Mouse (Mus musculus): ENCODE measurements around the gene Kti12. TPM values are rescaled to one million over a fixed set of nuclear protein-coding genes. Genes with fewer than 3 reads are reported as not detected.

Kti12 gene
- polyA plus RNA-seq, 1 experiment from 2014 or later: 14.4 TPM

DNA sequence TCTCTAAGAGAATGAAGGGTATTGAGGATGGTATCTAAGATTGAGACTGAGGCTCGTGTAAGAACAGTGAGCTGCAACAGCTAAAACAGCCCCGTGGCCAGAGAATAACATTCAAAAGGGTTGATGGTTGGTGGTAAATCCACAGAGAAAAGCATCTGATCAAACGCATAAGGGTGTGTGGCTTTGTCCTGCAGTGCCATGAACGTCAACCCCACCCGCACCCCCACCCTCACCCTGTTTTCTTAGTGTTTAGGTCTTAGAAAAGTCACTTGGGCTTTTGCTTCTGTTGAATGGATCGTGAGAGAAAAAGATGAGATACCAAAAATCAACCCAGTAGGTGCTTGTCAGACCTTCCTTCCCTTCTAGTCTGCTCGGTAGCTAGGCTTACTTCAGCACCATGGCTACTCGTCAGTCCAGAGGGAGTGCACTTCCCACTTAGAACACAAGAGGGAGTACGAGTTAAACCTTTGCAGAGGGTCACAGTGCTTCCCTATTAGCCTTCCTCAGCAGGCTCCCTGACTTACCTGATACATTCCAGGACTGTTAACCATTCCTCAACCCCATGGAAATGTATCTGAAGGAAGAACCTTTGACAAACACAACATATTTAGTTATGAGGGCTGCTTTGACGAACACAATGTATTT lies 22.3 kb downstream of the Kti12 start:
- no peaks in the 10 kb centered on the region for H3K27me3 ChIP-seq
- ATAC-seq: no peak
- no peak for DNase-seq (ENCODE audit: low read depth, low spot score)
- in situ Hi-C loops (cut with MboI; ENCODE audit: low pct_unique_long_range_greater_than_20kb): loop anchor here (5.0 kb wide), 2 partner anchors 117 to 297 kb away; no protein-coding TSS in a partner anchor
- ChIA-PET POLR2A (no interaction called here), CTCF (interaction anchor here (1.2 to 1.9 kb wide), 2 partner anchors 18 to 107 kb away, joined by 3 to 7 read pairs; no protein-coding TSS in a partner anchor)
- TF ChIP-seq CTCF (IDR thresholded peaks at IDR 0.05): peak; percentile 43

DNA sequence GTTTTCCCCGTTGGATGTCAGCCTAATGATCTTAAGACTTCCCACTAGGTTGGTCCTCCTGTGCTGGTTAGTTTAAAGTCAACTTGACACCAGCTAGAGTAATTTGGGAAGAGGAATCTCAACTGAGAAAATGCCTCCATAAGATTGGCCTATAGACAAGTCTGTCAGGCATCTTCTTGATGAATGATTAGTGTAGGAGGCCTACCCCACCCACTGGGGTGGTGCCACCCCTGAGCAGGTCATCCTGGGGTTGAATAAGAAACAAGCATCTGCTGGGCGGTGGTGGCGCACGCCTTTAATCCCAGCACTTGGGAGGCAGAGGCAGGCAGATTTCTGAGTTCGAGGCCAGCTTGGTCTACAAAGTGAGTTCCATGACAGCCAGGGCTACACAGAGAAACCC lies 26.2 kb downstream of the Kti12 start:
- no peak for ATAC-seq
- H3K27me3 ChIP-seq: no peaks in the 10 kb centered on the region
- in situ Hi-C loops (cut with MboI; ENCODE audit: low pct_unique_long_range_greater_than_20kb): no loop called here
- CTCF ChIA-PET: interaction anchor here (1.5 kb wide), 1 partner anchor 103 kb away, joined by 4 read pairs; no protein-coding TSS in a partner anchor
- no peak for TF ChIP-seq CTCF (IDR thresholded peaks at IDR 0.05)
- DNase-seq (ENCODE audit: low read depth, low spot score): no peak
- POLR2A ChIA-PET: no interaction called here

DNA sequence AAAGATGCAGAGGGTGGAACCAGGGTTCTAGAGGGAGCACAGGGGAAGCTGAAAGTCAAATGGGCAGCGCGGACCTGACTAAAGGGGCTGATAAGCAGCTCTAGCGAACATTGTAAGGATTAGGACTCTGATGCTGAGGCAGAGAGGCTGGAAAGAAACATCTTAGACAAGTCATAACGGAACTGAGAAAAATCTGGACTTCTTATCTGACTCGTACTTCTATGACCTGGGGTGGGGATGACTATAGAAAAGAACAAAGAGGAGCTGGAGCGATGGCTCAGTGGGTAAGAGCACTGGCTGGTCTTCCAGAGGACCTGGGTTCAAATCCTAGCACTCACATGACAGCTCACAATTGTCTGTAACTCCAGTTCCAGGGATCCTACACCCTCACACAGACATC lies 30.3 kb downstream of the Kti12 start:
- no peak for ATAC-seq
- ChIA-PET POLR2A (no interaction called here), CTCF (interaction anchor here (1.7 kb wide), 1 partner anchor 63 kb away, joined by 3 read pairs; no protein-coding TSS in a partner anchor)
- H3K27me3 ChIP-seq: no peaks in the 10 kb centered on the region
- in situ Hi-C loops (cut with MboI; ENCODE audit: low pct_unique_long_range_greater_than_20kb): no loop called here
- TF ChIP-seq CTCF (IDR thresholded peaks at IDR 0.05): no peak
- no peak for DNase-seq (ENCODE audit: low read depth, low spot score)

DNA sequence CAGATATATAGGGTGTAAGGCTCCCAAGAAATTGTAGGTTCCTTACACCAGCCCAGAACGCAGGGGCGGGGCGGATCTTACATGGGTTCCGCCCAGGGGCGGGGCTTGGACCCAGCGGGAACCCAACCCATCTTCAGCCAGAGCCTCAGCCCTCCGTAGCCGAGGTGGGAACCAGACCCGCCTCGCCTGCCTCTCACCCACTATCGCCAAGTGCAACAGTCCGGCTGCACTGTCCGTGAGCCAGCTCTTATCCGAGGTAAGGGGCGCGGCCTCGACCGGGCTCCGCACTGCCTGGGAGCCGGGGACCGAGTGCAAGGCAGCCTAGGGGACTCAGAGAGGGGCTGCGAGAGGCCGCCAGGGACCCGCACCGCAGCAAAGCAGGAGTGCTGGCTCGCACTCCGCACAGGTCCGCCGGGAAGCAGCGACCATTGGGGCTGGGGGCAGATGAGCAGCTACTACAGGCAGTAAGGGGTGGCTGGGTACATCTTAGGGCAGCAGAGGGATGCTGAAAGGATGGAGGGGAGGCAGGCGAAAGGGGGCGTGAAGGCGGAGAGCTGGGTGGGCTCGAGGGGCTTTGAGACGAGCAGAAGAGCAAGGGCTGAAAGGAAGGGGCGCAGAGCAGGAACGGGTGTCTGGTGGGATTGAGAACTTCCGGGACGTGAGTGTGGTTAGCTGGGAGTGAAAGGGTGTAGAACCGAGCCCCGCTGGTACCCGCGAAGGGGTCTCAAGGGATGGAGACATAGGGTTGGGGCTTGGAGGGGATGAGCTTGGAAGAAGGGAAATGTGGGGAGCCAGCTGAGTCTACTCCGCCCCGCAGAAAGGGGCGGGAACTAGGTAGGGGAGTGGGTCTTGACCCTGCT lies 31.6 kb downstream of the Kti12 start, which contains the start of gene Rab3b:
Gene Rab3b (plus strand): TSS at position 101 of the 860 bp plus-strand sequence.
- POLR2A ChIA-PET: no interaction called here

DNA sequence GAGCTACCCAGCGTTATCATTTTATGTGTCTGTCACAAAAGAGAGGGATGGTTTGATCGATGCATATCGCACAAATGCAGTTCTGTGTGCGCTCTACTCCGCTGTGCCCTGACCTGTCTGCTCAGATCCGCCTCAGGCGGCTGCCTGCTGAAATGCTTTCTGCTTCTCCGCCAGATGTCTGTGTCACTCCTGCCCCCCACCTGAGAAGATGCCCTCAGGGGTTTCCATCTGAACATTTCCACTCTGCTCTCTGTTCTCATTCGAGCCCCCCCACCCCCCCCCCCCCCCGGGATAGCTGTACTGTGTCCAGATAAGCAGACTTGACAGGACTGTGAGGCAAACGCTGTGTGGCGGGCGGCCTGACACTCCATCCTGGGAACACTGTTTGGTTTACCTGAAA lies 36.2 kb downstream of the Kti12 start:
- DNase-seq (ENCODE audit: low read depth, low spot score) (no peak), ATAC-seq (no peak)
- H3K27me3 ChIP-seq: no peaks in the 10 kb centered on the region
- ChIA-PET POLR2A (no interaction called here), CTCF (no interaction called here)
- no peak for TF ChIP-seq CTCF (IDR thresholded peaks at IDR 0.05)
- in situ Hi-C loops (cut with MboI; ENCODE audit: low pct_unique_long_range_greater_than_20kb): no loop called here

More for the DNA sequence above, 31.6 kb downstream of the Kti12 start, which contains the start of gene Rab3b:
- no peak for ATAC-seq
- no peaks in the 10 kb centered on the region for H3K27me3 ChIP-seq
- no peak for DNase-seq (ENCODE audit: low read depth, low spot score)
- in situ Hi-C loops (cut with MboI; ENCODE audit: low pct_unique_long_range_greater_than_20kb): no loop called here
- no peak for TF ChIP-seq CTCF (IDR thresholded peaks at IDR 0.05)
- CTCF ChIA-PET: no interaction called here

DNA sequence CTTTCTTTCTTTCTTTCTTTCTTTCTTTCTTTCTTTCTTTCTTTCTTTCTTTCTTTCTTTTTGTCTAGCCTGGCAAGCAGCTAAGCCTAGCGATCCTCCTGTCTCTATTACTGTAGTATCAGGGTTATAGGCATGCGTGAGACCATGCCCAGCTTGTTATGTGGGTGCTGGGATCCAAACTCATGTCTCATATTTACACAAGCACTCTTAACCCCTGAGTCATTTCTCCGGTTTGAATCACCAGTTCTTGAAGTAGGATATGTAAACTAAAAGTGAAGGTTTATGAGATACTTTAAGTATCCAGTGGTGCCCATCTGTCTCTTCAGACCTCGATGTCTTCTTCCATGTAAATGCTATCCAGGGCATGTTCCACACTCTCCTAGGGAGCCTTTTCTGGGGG lies 39.9 kb downstream of the Kti12 start:
- ATAC-seq (no peak), DNase-seq (ENCODE audit: low read depth, low spot score) (no peak)
- in situ Hi-C loops (cut with MboI; ENCODE audit: low pct_unique_long_range_greater_than_20kb): no loop called here
- TF ChIP-seq CTCF (IDR thresholded peaks at IDR 0.05): no peak
- no peaks in the 10 kb centered on the region for H3K27me3 ChIP-seq
- CTCF ChIA-PET: interaction anchor here (0.9 to 1.3 kb wide), 2 partner anchors 10 to 18 kb away, joined by 3 read pairs; no protein-coding TSS in a partner anchor
- POLR2A ChIA-PET: no interaction called here

DNA sequence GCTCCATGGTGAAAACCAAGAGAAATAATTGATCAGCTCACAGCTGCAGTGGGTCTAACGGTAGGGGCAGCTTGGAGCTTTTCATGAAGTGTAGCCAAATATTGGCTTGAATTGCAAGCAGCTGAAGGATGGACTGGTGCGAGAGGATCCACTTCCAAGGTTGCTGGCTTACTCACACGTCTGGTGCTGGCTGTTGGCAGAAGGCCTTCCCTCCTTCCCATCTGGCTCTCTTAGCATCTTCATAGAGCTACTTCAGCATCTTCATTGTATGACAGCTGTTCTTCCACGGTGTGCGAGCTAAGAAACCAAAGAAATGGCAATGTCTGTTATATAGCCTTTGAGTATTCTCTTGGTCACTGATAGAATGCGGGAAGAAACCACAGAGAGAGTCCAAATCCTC lies 43.3 kb downstream of the Kti12 start:
- no peak for TF ChIP-seq CTCF (IDR thresholded peaks at IDR 0.05)
- DNase-seq (ENCODE audit: low read depth, low spot score) (no peak), ATAC-seq (no peak)
- POLR2A ChIA-PET: no interaction called here
- in situ Hi-C loops (cut with MboI; ENCODE audit: low pct_unique_long_range_greater_than_20kb): no loop called here
- CTCF ChIA-PET: no interaction called here
- no peaks in the 10 kb centered on the region for H3K27me3 ChIP-seq

Other genes with a start within 250 kb of the Kti12 start
- gene Cc2d1b, start 227.8 kb upstream of the Kti12 start, polyA plus RNA-seq (2021): 47.3 TPM
- 0.19 TPM for gene 3110021N24Rik, start 128.1 kb upstream of the Kti12 start, polyA plus RNA-seq (2021)
- 17.6 TPM for gene Zfyve9, start 67.0 kb upstream of the Kti12 start, polyA plus RNA-seq (2021)
- 95.5 TPM for gene Btf3l4, start 14.2 kb upstream of the Kti12 start, polyA plus RNA-seq (2021)
- 80.4 TPM for gene Txndc12, start 13.2 kb upstream of the Kti12 start, polyA plus RNA-seq (2021)
- gene A730015C16Rik, start 834 bp downstream of the Kti12 start, polyA plus RNA-seq (2021): 0.53 TPM
- gene Rab3b, start 31.3 kb downstream of the Kti12 start, polyA plus RNA-seq (2021): 0.13 TPM
- 84.6 TPM for gene Nrd1, start 152.9 kb downstream of the Kti12 start, polyA plus RNA-seq (2021)